Mouse (Mus musculus): ENCODE measurements at regions not wholly inside any gene's neighbourhood (a gene's known extent, or its start where the extent isn't known, plus 50 kb on each side); places are given as distances from the start of the nearest gene placed in this dataset.

DNA sequence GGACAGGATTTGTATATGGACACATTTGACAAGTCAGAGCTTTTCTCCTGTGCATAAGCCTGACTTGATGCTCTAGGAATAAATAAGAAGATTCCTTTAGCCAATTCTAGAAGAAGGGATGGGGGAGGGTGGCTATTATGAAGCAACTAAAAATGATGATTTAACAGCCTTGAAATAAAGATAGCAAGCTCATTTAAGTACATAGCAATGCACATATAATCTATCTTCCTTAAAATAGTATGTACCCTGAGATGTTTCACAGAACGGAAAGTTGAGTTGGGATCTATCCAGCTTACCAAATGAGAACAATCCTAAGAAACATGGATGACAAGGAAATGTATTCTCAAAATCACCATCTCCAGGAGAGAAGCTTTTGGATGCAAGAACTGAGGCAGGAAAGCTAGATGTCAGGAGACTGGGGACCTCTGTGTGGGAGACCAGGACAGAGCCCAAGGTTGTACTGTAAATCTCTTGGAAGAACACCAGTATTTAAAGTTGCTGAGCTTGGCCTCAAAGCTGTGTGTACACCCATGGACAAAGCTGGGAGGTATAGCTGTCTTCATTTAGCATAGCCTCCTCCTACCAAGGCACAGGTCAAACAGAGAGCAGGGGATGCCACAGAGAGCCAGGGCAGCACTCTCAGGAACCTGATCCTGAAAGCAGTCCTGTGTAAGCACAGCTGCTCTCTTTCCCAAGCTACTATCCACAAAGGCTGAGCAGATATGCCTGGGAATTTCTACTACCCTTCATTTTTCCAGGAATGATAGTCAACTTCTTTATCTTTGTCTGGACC lies 192.3 kb downstream of the Parm1 start:
- DNase-seq (ENCODE audit: extremely low spot score in 1 of 2, low spot score in 1 of 2), result peak; percentile 8 to 20

DNA sequence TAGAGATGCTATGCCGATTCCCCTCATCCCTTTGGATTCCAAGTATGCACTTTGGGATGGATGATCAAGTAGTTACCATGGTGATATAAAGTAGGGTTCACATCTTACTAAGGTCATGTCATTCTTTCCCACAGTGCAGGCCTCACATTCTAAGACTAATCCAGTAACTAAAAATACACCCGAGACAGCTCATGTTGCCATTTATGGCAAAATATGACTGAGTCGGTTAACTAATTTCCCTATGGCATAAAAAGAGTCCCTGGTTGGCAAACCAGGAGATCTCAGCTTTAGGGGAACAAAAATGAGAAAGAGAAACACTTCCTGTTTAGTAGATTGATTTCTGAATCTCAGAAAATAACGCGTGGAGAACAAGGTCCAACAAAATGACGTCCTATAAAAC lies 190.7 kb downstream of the Parm1 start:
- DNase-seq (ENCODE audit: extremely low spot score in 1 of 2, low spot score in 1 of 2), result no peak

DNA sequence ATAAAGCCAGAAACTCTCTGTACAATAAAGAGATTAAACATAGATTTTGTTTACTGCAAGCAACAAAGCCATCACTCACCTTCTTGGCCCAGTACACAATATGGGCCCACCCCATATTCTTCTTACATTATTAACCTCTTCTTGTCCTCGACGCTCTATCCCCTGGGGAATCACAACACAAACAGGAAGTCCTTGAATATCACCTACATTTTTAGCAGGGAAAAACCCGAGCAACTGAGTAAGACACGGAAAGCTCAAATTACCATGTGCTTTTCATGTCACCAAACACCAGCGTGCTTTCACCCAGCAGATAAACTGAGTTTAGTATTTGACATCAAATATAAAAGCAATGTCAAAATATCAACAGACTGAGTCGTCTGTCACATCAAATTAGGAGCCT lies 179.7 kb downstream of the Parm1 start:
- no peak for DNase-seq (ENCODE audit: extremely low spot score in 1 of 2, low spot score in 1 of 2)

DNA sequence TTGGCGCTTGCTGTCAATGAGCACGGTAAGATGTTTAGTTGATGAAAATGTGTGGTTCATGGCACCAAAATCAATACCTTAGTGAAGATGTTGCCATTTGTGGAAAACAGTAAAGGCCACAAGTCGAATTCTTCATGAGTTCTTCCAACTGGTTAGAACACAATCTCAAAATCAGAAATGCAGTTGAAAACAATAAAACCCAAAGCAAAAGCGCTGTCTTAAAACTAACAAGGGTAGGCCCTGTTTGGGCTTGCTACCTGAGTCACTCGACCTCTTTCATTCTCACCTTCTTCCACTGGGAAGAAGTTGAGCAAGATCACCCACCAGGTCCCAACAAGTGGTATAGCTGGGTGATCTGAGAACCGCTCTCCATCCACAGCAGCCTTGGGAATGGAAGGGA lies 179.1 kb downstream of the Parm1 start:
- DNase-seq (ENCODE audit: extremely low spot score in 1 of 2, low spot score in 1 of 2), result no peak

DNA sequence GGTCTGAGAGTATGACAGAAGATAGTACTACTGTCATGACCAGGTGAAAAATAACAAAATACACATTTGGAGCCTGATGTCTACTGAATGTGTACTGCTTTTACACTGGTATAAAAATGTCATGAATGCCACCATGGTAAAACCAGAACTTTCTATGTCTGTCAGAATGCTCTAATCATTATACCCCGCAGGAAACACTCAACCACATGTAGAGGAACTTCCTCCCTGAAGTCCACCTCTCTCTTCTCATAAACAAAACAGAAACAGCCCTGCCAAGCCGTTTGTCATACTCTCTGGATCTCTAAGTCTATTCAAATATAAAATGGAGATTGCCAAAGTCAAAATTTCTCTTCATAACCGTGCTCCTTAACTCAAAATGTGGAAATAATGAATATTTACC lies 178.2 kb downstream of the Parm1 start:
- DNase-seq (ENCODE audit: extremely low spot score in 1 of 2, low spot score in 1 of 2), result no peak

DNA sequence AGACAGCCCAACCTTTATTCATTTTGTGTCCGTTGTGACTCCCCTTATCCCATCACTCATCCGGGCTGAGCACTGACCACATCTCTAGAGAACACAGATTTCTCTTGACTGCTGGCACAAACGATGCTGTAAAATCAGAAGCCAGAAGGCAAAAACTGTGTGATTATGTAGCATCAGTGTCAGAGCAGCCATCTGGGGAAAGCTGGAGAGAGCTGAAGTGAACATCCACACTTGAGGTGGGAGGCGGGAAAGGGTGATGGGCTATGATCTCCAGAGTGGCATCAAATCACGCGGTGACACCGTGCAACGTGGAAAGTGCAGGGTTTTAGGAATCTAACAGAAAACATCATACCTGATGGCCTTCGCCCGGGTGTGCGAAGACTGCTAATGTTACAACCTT lies 175.9 kb downstream of the Parm1 start:
- peak in 1 of 2 experiments; percentile 12 for DNase-seq (ENCODE audit: extremely low spot score in 1 of 2, low spot score in 1 of 2)

DNA sequence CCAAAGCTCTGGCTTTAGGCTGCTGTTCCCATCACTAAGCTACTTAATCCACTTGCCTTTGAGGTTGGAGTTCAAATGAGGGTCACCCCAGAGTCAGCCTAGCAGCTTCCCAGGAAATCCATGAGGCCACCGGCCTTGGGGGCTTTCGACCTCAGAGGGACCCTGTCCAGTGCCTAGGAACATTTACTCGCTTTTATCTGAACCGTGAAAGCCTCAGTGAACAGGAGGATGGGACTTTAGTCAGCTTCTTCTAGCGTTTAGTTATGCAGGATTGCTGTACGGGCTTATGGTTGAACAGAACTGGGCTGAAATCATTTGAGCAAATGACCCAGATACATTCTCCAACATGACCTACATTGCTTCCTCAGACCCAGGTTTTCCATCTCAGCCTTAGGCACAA lies 174.9 kb downstream of the Parm1 start:
- no peak for DNase-seq (ENCODE audit: extremely low spot score in 1 of 2, low spot score in 1 of 2)

DNA sequence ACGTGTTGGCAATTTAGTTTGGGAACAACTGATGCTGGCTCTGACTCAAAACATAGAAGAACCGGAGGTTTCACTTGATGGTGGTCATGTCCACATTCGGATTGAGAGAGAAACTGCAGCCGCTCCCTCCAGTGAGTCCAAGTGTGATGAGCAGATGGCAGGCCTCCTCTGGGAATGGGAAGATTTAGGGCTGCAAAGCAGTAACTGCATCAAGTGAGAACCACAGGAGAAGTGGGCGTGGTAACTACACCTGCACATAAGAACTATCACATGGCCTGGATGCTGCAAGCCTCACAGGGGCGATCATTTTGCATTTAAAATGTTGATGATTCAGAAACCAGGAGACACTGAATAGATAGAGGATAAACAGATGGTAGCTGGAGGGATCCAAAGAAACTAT lies 161.3 kb downstream of the Parm1 start:
- peak in 1 of 2 experiments; percentile 25 for DNase-seq (ENCODE audit: extremely low spot score in 1 of 2, low spot score in 1 of 2)

Measured in frontal cortex, adult 2 months (tissue).